ENCODE assay signal across 11 mouse cellular contexts in genomic region chr11:65231771-65232170, GRCm38 (mm10). TPM values are rescaled to one million over a fixed set of nuclear protein-coding genes. Genes with fewer than 3 reads are reported as not detected.
"Had no signal": no experiment of that assay in that cellular context is flagged by ENCODE, and none has a peak within 500 bp of the region (broad histone marks: within the 10 kb centered on the region; RNA-seq: fewer than 3 reads in every experiment).

No protein-coding gene starts in this region.

- H3K4me3 ChIP-seq: kidney, embryonic 15.5 days; limb, embryonic 13.5 days; midbrain, embryonic 13.5 days had no signal

- H3K4me1 ChIP-seq: kidney, embryonic 15.5 days had no signal

- H3K36me3 ChIP-seq: kidney, embryonic 15.5 days; limb, embryonic 13.5 days; midbrain, embryonic 13.5 days had no signal

- H3K9ac ChIP-seq: kidney, embryonic 15.5 days; limb, embryonic 13.5 days; liver, embryonic 14.5 days; midbrain, embryonic 13.5 days had no signal

- H3K27me3 ChIP-seq: kidney, embryonic 15.5 days; limb, embryonic 13.5 days; midbrain, embryonic 13.5 days had no signal

- DNase-seq: kidney, postnatal 14 days; left cerebral cortex, postnatal 4 days; lung, adult 18-20 months; right cerebral cortex, postnatal 25 days; thymus, postnatal 4 days had no signal

- ATAC-seq: midbrain, embryonic 13.5 days had no signal

- H3K9me3 ChIP-seq: kidney, embryonic 15.5 days; limb, embryonic 13.5 days; midbrain, embryonic 13.5 days had no signal

- H3K27ac ChIP-seq: kidney, embryonic 15.5 days; limb, embryonic 13.5 days; liver, embryonic 14.5 days; midbrain, embryonic 13.5 days; stomach, postnatal 0 days had no signal

- H3K4me2 ChIP-seq: kidney, embryonic 15.5 days; limb, embryonic 13.5 days; midbrain, embryonic 13.5 days had no signal

RNA-seq across cellular contexts. Expression of gene Myocd, which starts 38.0 kb away (rescaled TPM):
- total RNA-seq: megakaryocyte progenitor cell, adult 5-6 weeks had no signal
